In the genomic region with DNA sequence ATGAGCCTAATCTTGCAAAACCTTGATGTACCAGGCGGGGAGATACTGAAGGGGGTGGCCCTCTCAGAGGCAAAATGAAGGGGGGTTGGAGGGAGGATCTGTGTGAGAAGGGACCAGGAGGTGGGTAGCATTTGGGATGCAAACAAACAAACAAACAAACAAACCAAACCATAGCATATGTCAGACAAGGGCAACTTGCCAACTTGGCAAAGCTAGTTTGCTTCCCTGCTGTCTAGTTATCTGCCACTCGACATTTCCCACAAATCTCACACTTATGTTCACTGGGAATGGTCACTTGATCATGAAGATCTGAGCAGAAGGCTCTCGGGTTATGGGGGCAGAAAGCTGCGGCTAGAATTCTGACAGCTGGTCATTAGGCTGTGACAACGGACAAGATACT, we compare ENCODE assay signal across 21 mouse cellular contexts.
DNase-seq lines count a peak whose midpoint lies in the region; ATAC-seq lines count a peak whose summit lies in the region.
"Had no signal": no experiment of that assay in that cellular context is flagged by ENCODE, and none has a peak within 500 bp of the region (broad histone marks: within the 10 kb centered on the region; RNA-seq: fewer than 3 reads in every experiment).

No protein-coding gene starts in this region.

- H3K9me3 ChIP-seq in forebrain, embryonic 14.5 days (replicated peaks; ENCODE audit: control insufficient read depth, low read length) = no peaks in the 10 kb centered on the region
- H3K9me3 ChIP-seq in forebrain, embryonic 11.5 days (ENCODE audit: control insufficient read depth, low read length) = no peaks in the 10 kb centered on the region
- H3K9me3 ChIP-seq: kidney, embryonic 15.5 days; limb, embryonic 15.5 days; midbrain, embryonic 15.5 days; stomach, embryonic 15.5 days had no signal

- peak; percentile 61 for DNase-seq in forebrain, embryonic 14.5 days (ENCODE audit: low spot score)
- DNase-seq in forebrain, embryonic 11.5 days (ENCODE audit: low spot score) = no peak
- peak; percentile 20 to 26 for DNase-seq in layer of hippocampus, postnatal 14 days (ENCODE audit: low spot score in 2 of 2)
- DNase-seq in layer of hippocampus, adult 8-10 months (ENCODE audit: low spot score in 2 of 2) = no peak
- DNase-seq in cerebellum, adult 18-20 months = peak; percentile 63 to 73
- DNase-seq in cerebellum, postnatal 25 days = peak; percentile 83 to 88
- no peak for DNase-seq in adrenal gland, adult 18-20 months (ENCODE audit: low spot score in 2 of 2)
- no peak for DNase-seq in gastrocnemius, postnatal 14 days
- DNase-seq: adrenal gland, postnatal 10 days; gastrocnemius, postnatal 10 days; heart, adult 2 months; heart, postnatal 4 days; kidney, postnatal 4 days; lung, postnatal 10 days had no signal

- ATAC-seq in forebrain, embryonic 14.5 days = peak; percentile 65; the same call in 1 of the 2 replicates
- no peak for ATAC-seq in forebrain, embryonic 11.5 days (replicated peaks; ENCODE audit: low FRiP score)
- ATAC-seq: CD4-positive, CD25-positive, alpha-beta regulatory T cell, adult 4 months; intestine, embryonic 16.5 days; midbrain, embryonic 15.5 days; Patski had no signal

- no peak overlapping the region for H3K9ac ChIP-seq in forebrain, embryonic 14.5 days (ENCODE audit: low read length)
- no peak overlapping the region for H3K9ac ChIP-seq in forebrain, embryonic 11.5 days (ENCODE audit: low read length)
- H3K9ac ChIP-seq: kidney, embryonic 15.5 days; limb, embryonic 15.5 days; midbrain, embryonic 15.5 days; stomach, embryonic 15.5 days had no signal

- H3K4me3 ChIP-seq in forebrain, embryonic 14.5 days (ENCODE audit: low read depth, low read length) = no peak overlapping the region
- H3K4me3 ChIP-seq in forebrain, embryonic 11.5 days (ENCODE audit: low read depth, low read length) = no peak overlapping the region
- H3K4me3 ChIP-seq: heart, adult 2 months; kidney, embryonic 15.5 days; limb, embryonic 15.5 days; midbrain, embryonic 15.5 days; stomach, embryonic 15.5 days had no signal

- no peak overlapping the region for H3K4me2 ChIP-seq in forebrain, embryonic 14.5 days (ENCODE audit: low read length)
- no peak overlapping the region for H3K4me2 ChIP-seq in forebrain, embryonic 11.5 days (ENCODE audit: low read depth, low read length, severe bottlenecking)
- H3K4me2 ChIP-seq: kidney, embryonic 15.5 days; limb, embryonic 15.5 days; midbrain, embryonic 15.5 days; stomach, embryonic 15.5 days had no signal

- H3K36me3 ChIP-seq in forebrain, embryonic 14.5 days (ENCODE audit: control insufficient read depth, insufficient read depth, low read length) = no peaks in the 10 kb centered on the region
- H3K36me3 ChIP-seq in forebrain, embryonic 11.5 days (ENCODE audit: control insufficient read depth, insufficient read depth, low read length) = no peaks in the 10 kb centered on the region
- H3K36me3 ChIP-seq: kidney, embryonic 15.5 days; limb, embryonic 15.5 days; midbrain, embryonic 15.5 days; stomach, embryonic 15.5 days had no signal

- no peaks in the 10 kb centered on the region for H3K27me3 ChIP-seq in forebrain, embryonic 14.5 days (replicated peaks; ENCODE audit: control insufficient read depth, insufficient read depth, low read length)
- H3K27me3 ChIP-seq in forebrain, embryonic 11.5 days (ENCODE audit: control insufficient read depth, insufficient read depth, low read length) = no peaks in the 10 kb centered on the region
- H3K27me3 ChIP-seq: kidney, embryonic 15.5 days; limb, embryonic 15.5 days; midbrain, embryonic 15.5 days; Patski; stomach, embryonic 15.5 days had no signal

- intact Hi-C loops in gastrocnemius, postnatal 14 days (cut with DNase I; ENCODE audit: low total_unique reads) = no loop called here

- WGBS in forebrain, embryonic 14.5 days = 88% methylated on average over 5 of the region's 5 CpGs
- 87% methylated on average over 5 of the region's 5 CpGs for WGBS in forebrain, embryonic 11.5 days

- H3K27ac ChIP-seq in forebrain, embryonic 14.5 days (ENCODE audit: low read depth, low read length) = no peak overlapping the region
- no peak overlapping the region for H3K27ac ChIP-seq in forebrain, embryonic 11.5 days (ENCODE audit: low read depth, low read length)
- H3K27ac ChIP-seq: heart, adult 2 months; kidney, embryonic 15.5 days; limb, embryonic 15.5 days; midbrain, embryonic 15.5 days; stomach, embryonic 15.5 days had no signal

- H3K4me1 ChIP-seq in forebrain, embryonic 14.5 days (ENCODE audit: control insufficient read depth, insufficient read depth, low read length) = no peaks in the 10 kb centered on the region
- no peaks in the 10 kb centered on the region for H3K4me1 ChIP-seq in forebrain, embryonic 11.5 days (replicated peaks; ENCODE audit: control insufficient read depth, insufficient read depth, low read length)
- H3K4me1 ChIP-seq: kidney, embryonic 15.5 days; limb, embryonic 15.5 days; midbrain, embryonic 15.5 days; stomach, embryonic 15.5 days had no signal

Comparison
In these comparisons a context has a peak if more than half of its experiments do, and no peak if none do; other contexts are left out.
1. DNase-seq: peak in forebrain, embryonic 14.5 days (single experiment), layer of hippocampus, postnatal 14 days (2 of 2), cerebellum, adult 18-20 months (2 of 2) and cerebellum, postnatal 25 days (2 of 2); none in forebrain, embryonic 11.5 days (single experiment), layer of hippocampus, adult 8-10 months (0 of 2), adrenal gland, adult 18-20 months (0 of 2) and gastrocnemius, postnatal 14 days (single experiment).